Mouse (Mus musculus) liver, postnatal 0 days (tissue): ENCODE data around the gene Slc24a3.

Source experiments
- CTCF ChIP-seq: sonication (generic); IDR thresholded peaks from 2 replicates; pipeline ENCODE4 v1.5.1; 2016; ENCODE audit warnings: antibody characterized with exemption, low read depth
- EP300 ChIP-seq: IDR thresholded peaks from 2 replicates; pipeline ENCODE4 v1.6.1; 2016; ENCODE audit warnings: antibody characterized with exemption, low read depth, mild to moderate bottlenecking

DNA sequence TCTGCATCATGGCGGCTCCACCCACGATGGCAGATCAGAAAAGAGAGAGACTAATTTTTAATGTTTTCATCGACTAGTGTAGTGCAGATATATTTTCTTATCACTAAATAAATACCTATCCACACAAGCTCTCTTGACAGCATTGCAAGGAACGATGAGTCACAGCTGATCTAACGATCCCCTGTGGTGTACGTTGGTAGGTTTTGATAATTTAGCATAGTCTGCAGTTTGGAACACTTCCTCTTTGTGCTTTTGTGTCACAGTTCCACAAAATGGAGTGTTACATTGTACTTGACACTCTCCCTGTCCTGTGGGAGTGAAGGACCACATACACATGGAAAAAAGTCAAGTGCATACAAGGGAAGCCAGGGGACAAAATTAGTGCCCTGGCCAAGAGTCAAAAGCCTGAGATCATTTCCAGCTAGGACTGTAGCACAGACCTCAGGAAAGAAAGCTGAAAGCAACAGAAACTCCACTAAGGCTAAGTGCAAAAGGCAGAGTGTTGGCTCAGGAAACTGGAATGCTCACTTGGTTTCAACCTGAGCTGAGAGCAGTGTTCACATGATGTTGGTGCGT, 343.2 kb downstream of the Slc24a3 start:
- no peak for TF ChIP-seq CTCF
- TF ChIP-seq EP300: no peak
